Mouse (Mus musculus): ENCODE measurements around the gene Crcp.

DNA sequence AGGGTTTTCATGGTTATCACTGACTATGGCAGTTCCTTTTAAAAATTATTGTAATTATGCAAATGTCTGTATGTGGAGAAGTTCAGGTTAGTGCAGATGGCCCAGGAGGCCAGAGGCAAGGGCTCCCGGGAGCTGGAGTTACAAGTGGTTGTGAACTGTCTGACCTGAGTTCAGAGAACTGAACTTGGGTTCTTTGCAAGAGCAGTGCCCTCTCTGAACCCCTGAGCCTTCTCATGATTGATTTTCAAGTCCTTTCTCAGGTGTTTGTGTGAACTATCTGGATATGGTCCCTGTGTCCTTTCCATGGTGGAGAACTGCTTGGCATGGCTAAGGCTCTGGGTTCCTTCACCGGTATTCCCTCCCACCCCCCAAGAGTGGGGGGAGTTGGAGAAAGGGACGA is 14.7 kb downstream of the Crcp start:
- TF ChIP-seq CTCF (IDR thresholded peaks at IDR 0.05; ENCODE audit: low read depth, low read length) (no peak), POLR2A (IDR thresholded peaks at IDR 0.05; ENCODE audit: borderline replicate concordance, low read depth, low read length) (no peak)

All from bone marrow macrophage, adult 2 months (primary cell).